Mouse (Mus musculus): ENCODE measurements at regions not wholly inside any gene's neighbourhood (a gene's known extent, or its start where the extent isn't known, plus 50 kb on each side); places are given as distances from the start of the nearest gene placed in this dataset.

GRCm38 (mm10) chr2:115392082-115392762, 189.3 kb upstream of the BC052040 start:
- Histone ChIP-seq H3K27me3 (replicated peaks) (no peaks in the 10 kb centered on the region), H3K4me3 (no peak overlapping the region), H3K27ac (ENCODE audit: poor library complexity, severe bottlenecking) (peak overlapping the region; percentile 42; the same call in 1 of the 2 replicates), H3K4me2 (no peak overlapping the region), H3K9me3 (replicated peaks) (no peaks in the 10 kb centered on the region; the same call in 1 of the 2 replicates), H3K36me3 (no peaks in the 10 kb centered on the region), H3K9ac (no peak overlapping the region), H3K4me1 (replicated peaks) (peaks cover 19% of the 10 kb centered on the region)
- 50% methylated on average over 8 of the region's 8 CpGs for WGBS
- ATAC-seq (ENCODE audit: insufficient number of reproducible peaks, low FRiP score): no peak

- H3K9ac ChIP-seq: no peak overlapping the region
- H3K36me3 ChIP-seq: no peaks in the 10 kb centered on the region
- no peak overlapping the region for H3K4me2 ChIP-seq
- H3K4me1 ChIP-seq (replicated peaks): peaks cover 18% of the 10 kb centered on the region
- no peak for ATAC-seq (ENCODE audit: insufficient number of reproducible peaks, low FRiP score)
- no peaks in the 10 kb centered on the region for H3K27me3 ChIP-seq (replicated peaks)
- WGBS: 69% methylated on average over 4 of the region's 4 CpGs
- no peak overlapping the region for H3K27ac ChIP-seq (ENCODE audit: poor library complexity, severe bottlenecking)
- no peaks in the 10 kb centered on the region; the same call in 1 of the 2 replicates for H3K9me3 ChIP-seq (replicated peaks)
- H3K4me3 ChIP-seq: no peak overlapping the region
These were observed 187.4 kb upstream of the BC052040 start for GRCm38 (mm10) chr2:115394091-115394490.

- Histone ChIP-seq H3K4me3 (no peak overlapping the region), H3K9ac (no peak overlapping the region), H3K36me3 (no peaks in the 10 kb centered on the region), H3K9me3 (replicated peaks) (no peaks in the 10 kb centered on the region; the same call in 1 of the 2 replicates), H3K27me3 (replicated peaks) (no peaks in the 10 kb centered on the region), H3K4me2 (no peak overlapping the region), H3K27ac (ENCODE audit: poor library complexity, severe bottlenecking) (no peak overlapping the region), H3K4me1 (replicated peaks) (no peaks in the 10 kb centered on the region)
- WGBS: 86% methylated on average over 4 of the region's 4 CpGs
- no peak for ATAC-seq (ENCODE audit: insufficient number of reproducible peaks, low FRiP score)
These were observed 183.0 kb upstream of the BC052040 start for GRCm38 (mm10) chr2:115398550-115398949.

DNA sequence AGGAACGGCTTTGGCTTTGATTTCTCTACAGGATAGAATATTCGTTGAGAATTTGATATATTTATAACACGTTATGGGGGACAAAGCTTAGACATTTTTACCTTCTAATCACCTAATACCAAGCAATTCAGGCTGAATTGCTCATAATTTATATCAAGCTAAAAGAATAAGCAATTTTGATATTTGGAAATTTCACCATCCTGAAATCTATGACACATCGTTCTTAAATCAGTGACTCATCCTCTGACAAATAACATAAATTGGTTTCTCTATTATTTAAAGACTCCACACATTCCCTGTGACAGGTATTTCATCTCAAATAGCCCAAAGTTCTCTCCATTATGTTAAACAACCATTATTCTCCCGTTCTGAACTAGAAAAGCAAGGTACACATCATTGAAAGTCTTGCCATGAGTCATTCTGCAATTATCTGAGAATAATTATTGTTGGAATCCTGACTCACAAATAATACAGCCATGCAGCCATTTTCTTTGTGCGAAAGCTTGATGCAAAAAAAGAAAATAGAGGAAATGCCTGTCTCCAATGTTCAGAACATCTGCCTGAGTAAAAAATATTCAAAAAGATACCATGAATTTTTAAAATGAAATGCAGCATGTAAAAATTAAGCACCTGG, 182.3 kb upstream of the BC052040 start:
- ATAC-seq (ENCODE audit: insufficient number of reproducible peaks, low FRiP score): no peak
- 80% methylated on average over 6 of the region's 6 CpGs for WGBS
- no peaks in the 10 kb centered on the region for H3K4me1 ChIP-seq (replicated peaks)
- H3K9me3 ChIP-seq (replicated peaks): no peaks in the 10 kb centered on the region; the same call in 1 of the 2 replicates
- H3K9ac ChIP-seq: no peak overlapping the region
- H3K27ac ChIP-seq (ENCODE audit: poor library complexity, severe bottlenecking): no peak overlapping the region
- H3K4me2 ChIP-seq: no peak overlapping the region
- H3K4me3 ChIP-seq: no peak overlapping the region
- no peaks in the 10 kb centered on the region for H3K27me3 ChIP-seq (replicated peaks)
- no peaks in the 10 kb centered on the region for H3K36me3 ChIP-seq

DNA sequence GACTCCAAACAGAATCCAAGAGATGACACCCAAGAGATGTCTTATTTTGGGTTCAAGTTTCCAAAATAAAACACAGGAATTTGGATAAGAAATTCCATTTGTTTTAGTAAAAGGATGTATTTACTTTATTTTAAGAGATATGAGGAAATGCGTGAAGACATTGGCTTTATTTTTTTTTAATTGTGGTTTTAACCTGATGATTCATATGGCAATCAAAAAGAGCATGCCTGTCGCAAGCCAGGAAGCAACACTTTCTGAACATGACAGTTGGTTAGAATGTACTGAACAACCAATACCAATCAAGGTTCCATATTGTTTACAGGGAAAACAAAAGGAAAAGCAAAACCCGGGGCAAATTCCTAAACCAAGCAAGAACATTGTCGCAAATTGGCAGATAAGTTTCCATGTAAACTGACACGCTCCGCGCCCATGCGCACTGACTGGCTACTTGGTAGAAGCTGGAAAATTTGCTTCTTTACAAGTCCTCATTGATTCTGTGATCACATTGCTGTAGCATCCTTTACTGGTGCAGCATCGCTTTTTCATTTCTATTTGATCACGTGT, 181.4 kb upstream of the BC052040 start:
- H3K36me3 ChIP-seq: no peaks in the 10 kb centered on the region
- H3K4me1 ChIP-seq (replicated peaks): no peaks in the 10 kb centered on the region
- no peak overlapping the region for H3K9ac ChIP-seq
- 86% methylated on average over 10 of the region's 10 CpGs for WGBS
- H3K4me3 ChIP-seq: no peak overlapping the region
- no peaks in the 10 kb centered on the region; the same call in 1 of the 2 replicates for H3K9me3 ChIP-seq (replicated peaks)
- no peak overlapping the region for H3K4me2 ChIP-seq
- H3K27ac ChIP-seq (ENCODE audit: poor library complexity, severe bottlenecking): no peak overlapping the region
- H3K27me3 ChIP-seq (replicated peaks): no peaks in the 10 kb centered on the region
- no peak for ATAC-seq (ENCODE audit: insufficient number of reproducible peaks, low FRiP score)

GRCm38 (mm10) chr2:115402246-115402645, 179.3 kb upstream of the BC052040 start:
- 16% methylated on average over 2 of the region's 2 CpGs for WGBS
- Histone ChIP-seq H3K36me3 (no peaks in the 10 kb centered on the region), H3K27me3 (replicated peaks) (no peaks in the 10 kb centered on the region), H3K9me3 (replicated peaks) (no peaks in the 10 kb centered on the region), H3K4me1 (replicated peaks) (no peaks in the 10 kb centered on the region), H3K9ac (no peak overlapping the region), H3K27ac (ENCODE audit: poor library complexity, severe bottlenecking) (no peak overlapping the region), H3K4me2 (no peak overlapping the region), H3K4me3 (no peak overlapping the region)
- no peak for ATAC-seq (ENCODE audit: insufficient number of reproducible peaks, low FRiP score)

DNA sequence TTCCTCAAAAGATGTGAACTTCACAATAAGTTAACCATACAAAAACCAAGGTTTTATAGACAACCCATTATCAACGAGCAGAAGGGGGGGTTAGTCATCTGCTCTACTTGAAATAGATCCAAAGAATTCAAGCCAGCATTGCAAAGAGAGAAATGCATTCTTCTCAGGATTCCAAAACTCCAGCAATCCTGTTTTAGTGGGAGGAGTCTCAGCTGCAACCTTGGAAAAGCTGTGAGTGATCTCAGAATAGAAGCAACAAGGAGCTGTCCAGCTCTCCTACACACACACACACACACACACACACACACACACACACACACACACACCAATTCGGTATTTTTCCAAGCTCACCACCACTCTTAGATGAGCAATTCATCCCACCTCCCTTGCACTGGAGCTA, 149.0 kb upstream of the BC052040 start:
- Histone ChIP-seq H3K9ac (no peak overlapping the region), H3K9me3 (replicated peaks) (no peaks in the 10 kb centered on the region), H3K27ac (ENCODE audit: poor library complexity, severe bottlenecking) (no peak overlapping the region), H3K36me3 (no peaks in the 10 kb centered on the region), H3K27me3 (replicated peaks) (no peaks in the 10 kb centered on the region), H3K4me1 (replicated peaks) (peaks cover 8% of the 10 kb centered on the region; the same call in 1 of the 2 replicates), H3K4me2 (no peak overlapping the region), H3K4me3 (no peak overlapping the region)
- ATAC-seq (ENCODE audit: insufficient number of reproducible peaks, low FRiP score): no peak
- WGBS: 21% methylated on average over 2 of the region's 2 CpGs

DNA sequence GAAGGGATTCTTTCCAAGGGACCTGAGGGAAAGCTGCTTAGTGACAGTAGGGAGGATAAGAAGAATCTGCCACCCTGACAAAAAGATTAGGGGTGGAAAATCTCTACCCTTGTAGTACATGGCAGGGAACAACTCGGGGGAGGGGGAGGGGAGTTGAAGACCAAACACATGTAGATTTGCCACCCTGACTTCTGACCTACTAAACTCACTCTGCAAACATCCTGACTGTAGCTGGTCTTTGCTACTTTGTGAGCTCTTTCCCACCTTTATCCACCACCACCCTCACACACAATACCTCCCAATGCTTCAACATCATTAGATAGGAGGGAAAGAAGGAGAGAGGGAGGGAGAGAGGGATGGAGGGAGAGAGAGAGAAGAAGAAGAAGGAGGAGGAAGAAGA, 140.4 kb upstream of the BC052040 start:
- no peaks in the 10 kb centered on the region for H3K36me3 ChIP-seq
- no peaks in the 10 kb centered on the region for H3K9me3 ChIP-seq (replicated peaks)
- H3K4me3 ChIP-seq: no peak overlapping the region
- H3K9ac ChIP-seq: no peak overlapping the region
- H3K27me3 ChIP-seq (replicated peaks): no peaks in the 10 kb centered on the region
- 15% methylated on average over 1 of the region's 1 CpGs for WGBS
- no peak overlapping the region for H3K27ac ChIP-seq (ENCODE audit: poor library complexity, severe bottlenecking)
- no peak for ATAC-seq (ENCODE audit: insufficient number of reproducible peaks, low FRiP score)
- H3K4me2 ChIP-seq: no peak overlapping the region
- H3K4me1 ChIP-seq (replicated peaks): no peaks in the 10 kb centered on the region

GRCm38 (mm10) chr2:115449783-115450483, 131.6 kb upstream of the BC052040 start:
- Histone ChIP-seq H3K27me3 (replicated peaks) (no peaks in the 10 kb centered on the region), H3K9ac (no peak overlapping the region), H3K4me1 (replicated peaks) (no peaks in the 10 kb centered on the region), H3K36me3 (no peaks in the 10 kb centered on the region), H3K4me3 (no peak overlapping the region), H3K9me3 (replicated peaks) (no peaks in the 10 kb centered on the region), H3K27ac (ENCODE audit: poor library complexity, severe bottlenecking) (no peak overlapping the region), H3K4me2 (no peak overlapping the region)
- WGBS: 83% methylated on average over 6 of the region's 6 CpGs
- no peak for ATAC-seq (ENCODE audit: insufficient number of reproducible peaks, low FRiP score)

DNA sequence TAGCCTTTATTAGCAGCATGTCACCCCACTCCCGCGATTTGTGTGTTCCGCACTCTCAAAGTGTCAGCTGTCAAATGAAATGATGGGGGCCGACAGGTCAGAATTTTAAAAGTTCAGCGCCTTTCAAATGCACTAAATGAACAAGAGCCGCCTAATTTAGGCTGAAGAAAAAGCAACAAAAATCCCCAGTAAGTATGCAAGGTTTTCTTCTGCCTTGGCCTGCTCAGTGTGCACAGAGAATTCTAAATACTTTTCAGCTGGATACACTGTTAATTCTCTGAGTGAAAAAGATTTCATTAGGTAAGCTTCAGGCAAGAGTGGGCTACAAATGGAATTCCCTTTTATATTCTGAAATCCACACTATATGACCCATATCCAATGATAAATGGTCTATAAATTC, 125.9 kb upstream of the BC052040 start:
- ATAC-seq (ENCODE audit: insufficient number of reproducible peaks, low FRiP score): no peak
- no peaks in the 10 kb centered on the region for H3K36me3 ChIP-seq
- no peak overlapping the region for H3K27ac ChIP-seq (ENCODE audit: poor library complexity, severe bottlenecking)
- no peak overlapping the region for H3K9ac ChIP-seq
- no peak overlapping the region for H3K4me3 ChIP-seq
- H3K4me2 ChIP-seq: no peak overlapping the region
- no peaks in the 10 kb centered on the region for H3K9me3 ChIP-seq (replicated peaks)
- no peaks in the 10 kb centered on the region for H3K4me1 ChIP-seq (replicated peaks)
- WGBS: 75% methylated on average over 6 of the region's 6 CpGs
- no peaks in the 10 kb centered on the region for H3K27me3 ChIP-seq (replicated peaks)

DNA sequence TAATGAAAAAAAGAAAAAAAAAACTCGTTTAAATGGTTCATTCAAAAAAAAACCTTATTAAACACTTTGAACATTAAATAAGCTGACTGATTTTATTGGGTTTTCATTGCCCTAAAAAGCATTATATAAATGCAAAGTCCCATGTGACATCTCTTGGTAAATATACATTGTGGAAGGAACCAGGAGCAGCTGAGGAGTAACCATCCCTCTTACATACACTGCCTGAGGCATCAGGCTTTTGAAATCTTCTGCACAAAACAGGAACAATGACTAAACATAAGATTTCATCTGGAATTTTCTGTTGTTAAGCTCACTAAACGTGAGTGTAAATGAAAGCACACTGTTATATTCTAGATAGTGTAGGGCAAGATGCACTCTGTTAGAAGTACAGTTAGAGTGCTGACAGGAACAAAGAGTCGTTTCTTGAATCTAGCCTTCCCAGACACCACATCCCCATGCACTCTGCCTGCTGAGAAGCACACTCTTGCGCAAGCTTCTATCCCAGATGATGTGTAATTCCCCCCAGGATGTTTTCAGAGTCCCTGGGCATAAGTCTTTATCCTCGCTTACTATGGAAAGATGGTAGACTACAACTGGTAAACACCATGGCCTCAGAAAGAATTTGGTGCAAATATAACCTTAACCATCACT, 125.0 kb upstream of the BC052040 start:
- 49% methylated on average over 5 of the region's 5 CpGs for WGBS
- H3K27me3 ChIP-seq (replicated peaks): no peaks in the 10 kb centered on the region
- H3K9me3 ChIP-seq (replicated peaks): no peaks in the 10 kb centered on the region
- H3K4me1 ChIP-seq (replicated peaks): no peaks in the 10 kb centered on the region
- H3K27ac ChIP-seq (ENCODE audit: poor library complexity, severe bottlenecking): no peak overlapping the region
- H3K36me3 ChIP-seq: no peaks in the 10 kb centered on the region
- no peak overlapping the region for H3K4me3 ChIP-seq
- ATAC-seq (ENCODE audit: insufficient number of reproducible peaks, low FRiP score): no peak
- H3K4me2 ChIP-seq: no peak overlapping the region
- H3K9ac ChIP-seq: no peak overlapping the region
